Mouse (Mus musculus) ES-Bruce4 (cell line): ENCODE data around the gene Rabepk. TPM values are rescaled to one million over a fixed set of nuclear protein-coding genes. Genes with fewer than 3 reads are reported as not detected.
"Not testable (repeated sequence)": the region's sequence is repeated elsewhere in the genome, so short reads cannot be mapped to it uniquely, and the experiment has no call there.

Source experiments
- H3K27ac ChIP-seq: 2 replicates; pipeline ENCODE4 v1.5.1; 2012; ENCODE audit warnings: low read length, inconsistent platforms; ENCODE audit not compliant: insufficient read depth
- H3K27me3 ChIP-seq: 2 replicates; pipeline ENCODE4 v1.6.1; 2012; ENCODE audit warnings: mild to moderate bottlenecking, low read length, inconsistent platforms; ENCODE audit not compliant: control insufficient read depth, poor library complexity, insufficient read depth, severe bottlenecking
- H3K36me3 ChIP-seq: 2 replicates; pipeline ENCODE4 v1.6.1; 2012; ENCODE audit warnings: inconsistent platforms, mild to moderate bottlenecking, low read length, moderate library complexity; ENCODE audit not compliant: control insufficient read depth, poor library complexity, insufficient read depth, severe bottlenecking
- H3K4me1 ChIP-seq: one replicate; pipeline ENCODE4 v1.8.1; 2011; ENCODE audit warnings: low read length; ENCODE audit not compliant: control insufficient read depth, insufficient read depth
- H3K4me3 ChIP-seq: 2 replicates; pipeline ENCODE4 v1.5.1; 2011; ENCODE audit warnings: low read depth, mild to moderate bottlenecking, low read length
- H3K9ac ChIP-seq: 2 replicates; pipeline ENCODE4 v1.6.1; 2012; ENCODE audit warnings: low read depth, mild to moderate bottlenecking, inconsistent platforms; ENCODE audit not compliant: poor library complexity, severe bottlenecking
- H3K9me3 ChIP-seq: replicated peaks from 2 replicates; pipeline ENCODE4 v1.6.1; 2012; ENCODE audit warnings: mild to moderate bottlenecking, low read length, inconsistent platforms; ENCODE audit not compliant: control insufficient read depth, poor library complexity, insufficient read depth, severe bottlenecking
- CTCF ChIP-seq: IDR thresholded peaks from one replicate; pipeline ENCODE4 v1.8.1; 2011; ENCODE audit warnings: low read depth, low read length
- EP300 ChIP-seq: IDR thresholded peaks from 2 replicates; pipeline ENCODE4 v1.6.1; 2011; ENCODE audit warnings: low read depth, low read length; ENCODE audit not compliant: insufficient read depth
- POLR2A ChIP-seq: IDR thresholded peaks from one replicate; pipeline ENCODE4 v1.8.1; 2011; ENCODE audit warnings: low read length; ENCODE audit not compliant: insufficient read depth
- polyA plus RNA-seq: library from polyadenylated mRNA; stranded (reverse); fragments of >200 nt; gene quantifications from 2 replicates; pipeline ENCODE4 v1.2.4, GENCODE M21; 2011; ENCODE audit warnings: low read depth; ENCODE audit not compliant: missing spikeins, insufficient read depth, insufficient read length

Gene Rabepk
- polyA plus RNA-seq, 1 experiment: 32.9 TPM

GRCm38 (mm10) chr2:34801516-34802482 is 2.1 kb upstream of the Rabepk start:
- H3K9ac ChIP-seq: peak overlapping the region; percentile 79
- TF ChIP-seq POLR2A: peak; percentile 87
- no peak for TF ChIP-seq EP300
- TF ChIP-seq CTCF: peak; percentile 18
- peaks cover 22% of the 10 kb centered on the region for H3K36me3 ChIP-seq
- no peaks in the 10 kb centered on the region for H3K4me1 ChIP-seq
- H3K27me3 ChIP-seq: no peaks in the 10 kb centered on the region
- H3K9me3 ChIP-seq: no peaks in the 10 kb centered on the region
- peak overlapping the region; percentile 78 for H3K4me3 ChIP-seq
- H3K27ac ChIP-seq: peak overlapping the region; percentile 60

- Histone ChIP-seq H3K27me3 (no peaks in the 10 kb centered on the region), H3K27ac (no peak overlapping the region), H3K4me1 (no peaks in the 10 kb centered on the region), H3K4me3 (no peak overlapping the region), H3K9ac (peak overlapping the region; percentile 68), H3K9me3 (no peaks in the 10 kb centered on the region), H3K36me3 (peaks cover 12% of the 10 kb centered on the region)
- TF ChIP-seq POLR2A: no peak
- TF ChIP-seq EP300: no peak
- TF ChIP-seq CTCF: no peak
Observed at GRCm38 (mm10) chr2:34800371-34800770, 659 bp upstream of the Rabepk start.

GRCm38 (mm10) chr2:34795426-34795825 is 4.3 kb downstream of the Rabepk start:
- Histone ChIP-seq H3K4me3 (no peak overlapping the region), H3K36me3 (no peaks in the 10 kb centered on the region), H3K4me1 (no peaks in the 10 kb centered on the region), H3K9me3 (no peaks in the 10 kb centered on the region), H3K27ac (no peak overlapping the region), H3K9ac (no peak overlapping the region), H3K27me3 (no peaks in the 10 kb centered on the region)
- TF ChIP-seq EP300: no peak
- no peak for TF ChIP-seq CTCF
- TF ChIP-seq POLR2A: no peak

GRCm38 (mm10) chr2:34794511-34794910 is 5.2 kb downstream of the Rabepk start:
- Histone ChIP-seq H3K4me1 (no peaks in the 10 kb centered on the region), H3K9ac (no peak overlapping the region), H3K9me3 (no peaks in the 10 kb centered on the region), H3K27ac (no peak overlapping the region), H3K36me3 (no peaks in the 10 kb centered on the region), H3K4me3 (no peak overlapping the region), H3K27me3 (no peaks in the 10 kb centered on the region)
- TF ChIP-seq EP300 (no peak), CTCF (no peak), POLR2A (no peak)

GRCm38 (mm10) chr2:34792543-34792942 is 7.2 kb downstream of the Rabepk start:
- not testable (repeated sequence) for H3K4me1 ChIP-seq, H3K9ac ChIP-seq, H3K36me3 ChIP-seq, H3K27ac ChIP-seq, H3K27me3 ChIP-seq, H3K4me3 ChIP-seq, H3K9me3 ChIP-seq

DNA sequence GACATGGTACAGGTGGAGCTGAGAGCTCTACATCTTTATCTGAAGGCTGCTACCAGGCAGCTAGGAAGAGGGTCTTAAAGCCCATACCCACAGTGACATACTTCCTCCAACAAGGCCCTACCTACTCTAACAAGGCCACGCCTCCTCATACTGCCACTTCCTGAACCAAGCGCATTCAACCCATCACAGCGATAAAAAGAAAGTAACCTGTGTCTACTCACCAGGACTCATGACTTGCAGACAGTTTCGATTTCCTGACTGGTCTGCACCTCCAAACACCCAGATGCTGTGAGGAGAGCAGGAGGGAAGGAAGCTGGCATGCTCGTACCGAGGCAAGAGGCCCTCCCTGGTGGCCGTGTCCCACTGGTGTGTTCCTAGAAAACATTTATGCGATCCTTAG is 9.4 kb downstream of the Rabepk start:
- no peak for TF ChIP-seq CTCF
- no peak for TF ChIP-seq EP300
- TF ChIP-seq POLR2A: no peak
- Histone ChIP-seq H3K4me1 (no peaks in the 10 kb centered on the region), H3K9me3 (no peaks in the 10 kb centered on the region), H3K9ac (no peak overlapping the region), H3K27me3 (no peaks in the 10 kb centered on the region), H3K36me3 (no peaks in the 10 kb centered on the region), H3K27ac (no peak overlapping the region), H3K4me3 (no peak overlapping the region)
